Mouse (Mus musculus) small intestine, adult 2 months (tissue): Measurements from ENCODE around the gene Insrr. TPM values are rescaled to one million over a fixed set of nuclear protein-coding genes. Genes with fewer than 3 reads are reported as not detected.

Source experiments
- H3K27ac ChIP-seq: fragments of 200-500 bp; 2 replicates; pipeline ENCODE4 v1.5.1; 2012; ENCODE audit warnings: low read depth, low read length, control low read depth, inconsistent platforms; ENCODE audit not compliant: insufficient read depth
- H3K27me3 ChIP-seq: fragments of 200-500 bp; 2 replicates; pipeline ENCODE4 v1.6.1; 2012; ENCODE audit warnings: mild to moderate bottlenecking, moderate library complexity, low read length, inconsistent platforms; ENCODE audit not compliant: control insufficient read depth, insufficient read depth
- H3K36me3 ChIP-seq: fragments of 200-500 bp; 2 replicates; pipeline ENCODE4 v1.6.1; 2012; ENCODE audit warnings: mild to moderate bottlenecking, low read length, control low read depth, inconsistent platforms; ENCODE audit not compliant: control insufficient read depth, insufficient read depth
- H3K4me1 ChIP-seq: fragments of 200-500 bp; 2 replicates; pipeline ENCODE4 v1.6.1; 2012; ENCODE audit warnings: low read length, inconsistent platforms, mixed read lengths; ENCODE audit not compliant: control insufficient read depth, insufficient read depth, insufficient read length
- H3K4me3 ChIP-seq: fragments of 200-500 bp; 2 replicates; pipeline ENCODE4 v1.5.1; 2012; ENCODE audit warnings: low read depth, mild to moderate bottlenecking, control low read depth, inconsistent platforms, low read length, moderate library complexity
- CTCF ChIP-seq: fragments of 200-500 bp; IDR thresholded peaks from 2 replicates; pipeline ENCODE4 v1.5.1; 2012; ENCODE audit warnings: low read depth, mild to moderate bottlenecking, control low read depth, inconsistent platforms, low read length, moderate library complexity, mixed read lengths; ENCODE audit not compliant: insufficient replicate concordance, insufficient read length; ENCODE audit errors: extremely low read depth
- POLR2A ChIP-seq: fragments of 200-500 bp; IDR thresholded peaks from 2 replicates; pipeline ENCODE4 v1.6.1; 2012; ENCODE audit warnings: low read depth, mild to moderate bottlenecking, control low read depth, inconsistent platforms, low read length, moderate library complexity
- WGBS: fragments of 180-500 bp; shearing (Covaris S2); methylation state at CpG from one replicate; pipeline ENCODE4 v1.1.7; 2018; 5-methylcytosine and 5-hydroxymethylcytosine counted together
- polyA plus RNA-seq: library from polyadenylated mRNA; depleted of rRNA; stranded (reverse); fragments of >200 nt; gene quantifications from 2 replicates; pipeline ENCODE4 v1.2.3, GENCODE M21; 2012

Gene Insrr
- polyA plus RNA-seq, 1 experiment, result 2.6 TPM

- TF ChIP-seq POLR2A (no peak), CTCF (no peak)
- Histone ChIP-seq H3K36me3 (no peaks in the 10 kb centered on the region), H3K27me3 (no peaks in the 10 kb centered on the region), H3K4me3 (no peak overlapping the region), H3K27ac (no peak overlapping the region), H3K4me1 (no peaks in the 10 kb centered on the region)
- 36% methylated on average over 4 of the region's 4 CpGs for WGBS
These were observed 31.7 kb downstream of the Insrr start for GRCm38 (mm10) chr3:87828435-87828834.

- Histone ChIP-seq H3K36me3 (no peaks in the 10 kb centered on the region), H3K4me1 (no peaks in the 10 kb centered on the region), H3K27ac (no peak overlapping the region), H3K27me3 (no peaks in the 10 kb centered on the region), H3K4me3 (no peak overlapping the region)
- WGBS, result 38% methylated on average over 10 of the region's 10 CpGs
- TF ChIP-seq CTCF (no peak), POLR2A (no peak)
These were observed 32.3 kb downstream of the Insrr start for GRCm38 (mm10) chr3:87829025-87829424.

GRCm38 (mm10) chr3:87832109-87832859, 35.5 kb downstream of the Insrr start:
- no peaks in the 10 kb centered on the region for H3K36me3 ChIP-seq
- H3K27me3 ChIP-seq, result no peaks in the 10 kb centered on the region
- WGBS, result 83% methylated on average over 7 of the region's 7 CpGs
- no peaks in the 10 kb centered on the region for H3K4me1 ChIP-seq
- no peak overlapping the region for H3K27ac ChIP-seq
- TF ChIP-seq CTCF, result no peak
- TF ChIP-seq POLR2A, result no peak
- no peak overlapping the region for H3K4me3 ChIP-seq

GRCm38 (mm10) chr3:87833482-87833881, 36.7 kb downstream of the Insrr start:
- Histone ChIP-seq H3K36me3 (no peaks in the 10 kb centered on the region), H3K4me3 (no peak overlapping the region), H3K27ac (no peak overlapping the region), H3K4me1 (no peaks in the 10 kb centered on the region), H3K27me3 (no peaks in the 10 kb centered on the region)
- TF ChIP-seq CTCF (no peak), POLR2A (no peak)
- WGBS, result 42% methylated on average over 5 of the region's 5 CpGs

- no peaks in the 10 kb centered on the region for H3K4me1 ChIP-seq
- WGBS, result 0% methylated on average over 4 of the region's 4 CpGs
These were observed 41.9 kb downstream of the Insrr start for GRCm38 (mm10) chr3:87838622-87839021.

GRCm38 (mm10) chr3:87840858-87841257, 44.1 kb downstream of the Insrr start:
- no peak overlapping the region for H3K27ac ChIP-seq
- no peak for TF ChIP-seq CTCF
- no peak for TF ChIP-seq POLR2A
- no peaks in the 10 kb centered on the region for H3K36me3 ChIP-seq
- H3K27me3 ChIP-seq, result no peaks in the 10 kb centered on the region
- H3K4me3 ChIP-seq, result no peak overlapping the region
- H3K4me1 ChIP-seq, result no peaks in the 10 kb centered on the region

More at GRCm38 (mm10) chr3:87838622-87839021, 41.9 kb downstream of the Insrr start:
- TF ChIP-seq CTCF (peak; percentile 85; the same call in 1 of the 2 replicates), POLR2A (no peak)
- Histone ChIP-seq H3K27me3 (no peaks in the 10 kb centered on the region), H3K4me3 (no peak overlapping the region), H3K36me3 (no peaks in the 10 kb centered on the region), H3K27ac (no peak overlapping the region)

GRCm38 (mm10) chr3:87844981-87845380, 48.2 kb downstream of the Insrr start:
- Histone ChIP-seq H3K4me1 (no peaks in the 10 kb centered on the region), H3K27me3 (no peaks in the 10 kb centered on the region), H3K27ac (no peak overlapping the region; the same call in 1 of the 2 replicates), H3K4me3 (no peak overlapping the region), H3K36me3 (no peaks in the 10 kb centered on the region)
- WGBS, result 70% methylated on average over 4 of the region's 4 CpGs
- TF ChIP-seq POLR2A (no peak), CTCF (no peak)
